Mouse (Mus musculus): ENCODE measurements around the gene Gm20696. TPM values are rescaled to one million over a fixed set of nuclear protein-coding genes. Genes with fewer than 3 reads are reported as not detected.

The Gm20696 gene
- polyA plus RNA-seq, 1 experiment from 2014 or later = 3.2 TPM

GRCm38 (mm10) chr6:99319415-99320405, 346.9 kb downstream of the Gm20696 start:
- peaks cover 51% of the 10 kb centered on the region for H3K27me3 ChIP-seq (ENCODE audit: low read depth, poor library complexity, severe bottlenecking)
- no peaks in the 10 kb centered on the region for H3K36me3 ChIP-seq
- WGBS = 83% methylated on average over 19 of the region's 19 CpGs
- no peak overlapping the region for H3K4me3 ChIP-seq
- DNase-seq (ENCODE audit: low spot score) = no peak
- H3K27ac ChIP-seq = no peak overlapping the region
- H3K9me3 ChIP-seq (replicated peaks) = no peaks in the 10 kb centered on the region
- peaks cover 32% of the 10 kb centered on the region for H3K4me1 ChIP-seq

DNA sequence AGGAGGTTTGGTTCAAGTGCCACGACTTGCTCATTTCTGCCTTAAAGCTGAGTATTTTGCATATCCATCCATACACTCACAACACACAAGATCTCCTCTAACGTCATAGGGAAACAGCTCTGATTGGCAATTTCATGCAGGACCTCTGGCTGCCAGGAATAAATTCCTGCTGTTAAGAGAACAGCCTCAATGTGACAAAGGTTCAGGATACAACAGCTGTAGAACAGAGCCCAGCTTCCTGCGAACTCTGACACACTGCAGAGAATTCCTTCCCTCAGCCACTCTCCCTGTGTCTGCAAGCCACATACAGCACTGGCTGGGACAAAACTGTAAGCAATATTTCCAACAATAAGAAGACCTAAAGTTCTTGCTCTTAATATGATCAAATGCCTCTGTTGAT, 351.9 kb downstream of the Gm20696 start:
- DNase-seq (ENCODE audit: low spot score) = no peak
- 63% methylated on average over 3 of the region's 3 CpGs for WGBS
- no peak overlapping the region for H3K27ac ChIP-seq
- H3K4me3 ChIP-seq = no peak overlapping the region
- H3K27me3 ChIP-seq (ENCODE audit: low read depth, poor library complexity, severe bottlenecking) = peaks cover 19% of the 10 kb centered on the region
- H3K9me3 ChIP-seq (replicated peaks) = no peaks in the 10 kb centered on the region
- H3K36me3 ChIP-seq = no peaks in the 10 kb centered on the region
- peaks cover 42% of the 10 kb centered on the region for H3K4me1 ChIP-seq

DNA sequence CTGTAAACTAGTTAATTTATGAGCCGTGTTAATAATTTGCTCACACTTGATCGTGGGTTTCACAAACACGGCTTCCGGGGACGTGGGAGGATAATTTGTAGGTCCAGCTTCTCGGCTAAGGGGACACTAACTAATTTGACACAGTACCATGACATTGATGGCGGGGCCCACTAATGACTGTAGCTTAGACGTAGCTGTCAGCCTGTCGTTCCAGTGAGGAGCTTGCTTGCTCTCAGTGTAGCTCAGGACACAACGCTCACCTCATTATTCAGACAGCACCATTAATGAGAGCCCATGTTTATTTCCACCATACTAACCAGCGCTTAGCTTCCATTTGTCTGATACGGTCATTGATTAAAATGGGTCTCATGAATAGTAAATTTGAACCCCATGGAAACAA, 356.1 kb downstream of the Gm20696 start:
- Histone ChIP-seq H3K36me3 (no peaks in the 10 kb centered on the region), H3K4me3 (no peak overlapping the region), H3K9me3 (replicated peaks) (no peaks in the 10 kb centered on the region), H3K27ac (no peak overlapping the region), H3K4me1 (peaks cover 32% of the 10 kb centered on the region), H3K27me3 (ENCODE audit: low read depth, poor library complexity, severe bottlenecking) (peaks cover 12% of the 10 kb centered on the region; the same call in 1 of the 2 replicates)
- no peak for DNase-seq (ENCODE audit: low spot score)
- WGBS = 74% methylated on average over 12 of the region's 12 CpGs

DNA sequence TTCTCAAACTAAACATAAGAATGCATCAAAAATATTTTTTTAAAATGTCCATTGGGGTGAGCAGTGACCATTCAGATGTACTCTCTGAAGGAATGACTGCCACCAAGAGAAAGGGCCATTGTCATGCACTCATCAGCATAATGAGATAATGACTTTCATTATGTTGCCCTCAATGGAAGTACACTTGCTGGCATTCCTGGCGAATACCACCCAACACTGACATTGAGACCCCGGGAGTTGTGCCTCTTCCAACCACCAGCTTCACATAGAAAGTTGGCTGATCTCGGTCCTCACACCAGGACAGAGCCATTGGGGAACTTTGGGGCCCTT, 356.5 kb downstream of the Gm20696 start:
- H3K27ac ChIP-seq = no peak overlapping the region
- WGBS = 82% methylated on average over 3 of the region's 3 CpGs
- H3K27me3 ChIP-seq (ENCODE audit: low read depth, poor library complexity, severe bottlenecking) = peaks cover 12% of the 10 kb centered on the region; the same call in 1 of the 2 replicates
- no peaks in the 10 kb centered on the region for H3K9me3 ChIP-seq (replicated peaks)
- DNase-seq (ENCODE audit: low spot score) = no peak
- no peaks in the 10 kb centered on the region for H3K36me3 ChIP-seq
- peaks cover 32% of the 10 kb centered on the region for H3K4me1 ChIP-seq
- no peak overlapping the region for H3K4me3 ChIP-seq

DNA sequence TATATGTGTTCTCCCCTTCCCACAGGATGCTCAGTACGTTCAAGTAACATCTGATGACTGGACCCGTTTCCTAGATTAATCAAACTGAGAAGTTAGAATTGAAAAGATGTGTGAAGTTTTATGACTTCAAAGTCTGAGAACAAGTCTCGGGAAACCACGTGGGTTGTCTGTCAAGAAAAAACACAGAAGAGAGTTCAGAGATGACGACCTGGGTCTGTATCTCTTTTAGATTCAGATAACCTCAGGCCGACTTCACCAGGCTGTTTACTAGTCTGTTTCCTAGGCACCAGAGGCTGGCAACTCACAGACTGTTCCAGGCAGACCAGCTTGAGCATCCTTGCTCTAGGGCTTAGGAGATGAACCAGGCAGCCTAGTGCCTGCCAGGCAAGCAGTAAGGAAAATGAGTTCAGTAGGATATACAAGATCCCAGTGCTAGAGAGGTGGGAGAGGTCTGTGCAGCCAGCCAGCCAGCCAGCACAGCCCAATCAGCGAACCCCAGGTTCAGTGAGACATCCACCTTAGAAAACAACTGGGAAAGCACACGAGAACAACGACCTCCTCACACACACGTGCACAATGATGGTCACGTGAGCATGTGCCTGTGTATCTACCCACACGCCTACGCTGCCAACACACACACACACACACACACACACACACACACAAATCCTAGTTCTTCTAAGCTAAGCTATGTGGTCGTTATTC, 357.0 kb downstream of the Gm20696 start:
- H3K27me3 ChIP-seq (ENCODE audit: low read depth, poor library complexity, severe bottlenecking) = peaks cover 12% of the 10 kb centered on the region; the same call in 1 of the 2 replicates
- WGBS = 85% methylated on average over 14 of the region's 14 CpGs
- no peak for DNase-seq (ENCODE audit: low spot score)
- H3K4me1 ChIP-seq = peaks cover 28% of the 10 kb centered on the region
- H3K36me3 ChIP-seq = no peaks in the 10 kb centered on the region
- H3K9me3 ChIP-seq (replicated peaks) = no peaks in the 10 kb centered on the region
- H3K27ac ChIP-seq = no peak overlapping the region
- H3K4me3 ChIP-seq = no peak overlapping the region

DNA sequence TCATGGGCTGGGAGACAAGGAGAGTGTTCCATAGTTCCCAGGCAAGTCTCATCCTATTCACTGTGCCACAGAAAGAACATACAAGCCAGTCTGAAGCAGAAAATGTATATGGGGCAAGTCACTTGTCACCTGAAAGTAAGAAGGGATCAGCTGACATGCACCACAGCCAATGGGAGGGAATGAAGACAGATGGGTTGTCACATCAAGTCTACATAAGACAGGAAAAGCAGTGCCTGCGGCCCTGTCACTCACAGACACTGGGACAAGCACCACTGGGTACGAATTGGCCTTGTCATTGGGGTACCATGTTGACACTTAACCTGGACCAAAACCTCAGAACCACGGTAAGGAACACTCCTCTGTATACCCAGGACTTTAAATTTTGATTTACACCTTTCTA, 360.8 kb downstream of the Gm20696 start:
- H3K4me3 ChIP-seq = no peak overlapping the region
- DNase-seq (ENCODE audit: low spot score) = no peak
- no peaks in the 10 kb centered on the region for H3K36me3 ChIP-seq
- WGBS = 88% methylated on average over 3 of the region's 3 CpGs
- peaks cover 29% of the 10 kb centered on the region; the same call in 1 of the 2 replicates for H3K4me1 ChIP-seq
- no peaks in the 10 kb centered on the region for H3K9me3 ChIP-seq (replicated peaks)
- H3K27me3 ChIP-seq (ENCODE audit: low read depth, poor library complexity, severe bottlenecking) = peaks cover 12% of the 10 kb centered on the region
- no peak overlapping the region for H3K27ac ChIP-seq

DNA sequence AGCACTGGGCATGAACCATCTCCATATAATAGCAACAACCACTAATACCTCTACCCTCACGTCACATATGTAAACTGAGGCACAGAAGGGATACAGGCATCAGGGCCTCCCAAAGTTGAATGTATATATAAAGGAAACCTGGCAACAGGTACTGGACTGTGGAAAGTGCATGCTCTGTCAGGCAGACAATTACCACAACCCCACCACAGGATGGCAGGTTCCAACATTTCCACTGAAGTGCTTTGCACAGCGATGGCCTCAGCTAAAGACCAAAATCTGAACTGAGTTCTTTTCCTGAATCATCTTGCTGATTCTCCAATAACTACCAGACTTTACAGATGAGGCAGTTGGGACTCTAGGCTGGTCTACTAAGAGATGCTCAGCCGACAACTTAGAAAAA, 361.4 kb downstream of the Gm20696 start:
- no peak overlapping the region for H3K4me3 ChIP-seq
- peaks cover 12% of the 10 kb centered on the region for H3K27me3 ChIP-seq (ENCODE audit: low read depth, poor library complexity, severe bottlenecking)
- no peak for DNase-seq (ENCODE audit: low spot score)
- no peaks in the 10 kb centered on the region for H3K9me3 ChIP-seq (replicated peaks)
- H3K4me1 ChIP-seq = peaks cover 24% of the 10 kb centered on the region; the same call in 1 of the 2 replicates
- H3K27ac ChIP-seq = no peak overlapping the region
- H3K36me3 ChIP-seq = no peaks in the 10 kb centered on the region
- WGBS = 94% methylated on average over 3 of the region's 3 CpGs

- Histone ChIP-seq H3K36me3 (no peaks in the 10 kb centered on the region), H3K9me3 (replicated peaks) (no peaks in the 10 kb centered on the region), H3K4me3 (no peak overlapping the region), H3K27me3 (ENCODE audit: low read depth, poor library complexity, severe bottlenecking) (no peaks in the 10 kb centered on the region; the same call in 1 of the 2 replicates), H3K4me1 (peaks cover 12% of the 10 kb centered on the region; the same call in 1 of the 2 replicates), H3K27ac (no peak overlapping the region)
- WGBS = 90% methylated on average over 6 of the region's 6 CpGs
- no peak for DNase-seq (ENCODE audit: low spot score)
Observed at GRCm38 (mm10) chr6:99302662-99303435, 363.7 kb downstream of the Gm20696 start.

GRCm38 (mm10) chr6:99301923-99302322, 364.7 kb downstream of the Gm20696 start:
- Histone ChIP-seq H3K9me3 (replicated peaks) (no peaks in the 10 kb centered on the region), H3K4me3 (no peak overlapping the region), H3K36me3 (no peaks in the 10 kb centered on the region), H3K4me1 (peaks cover 11% of the 10 kb centered on the region; the same call in 1 of the 2 replicates), H3K27me3 (ENCODE audit: low read depth, poor library complexity, severe bottlenecking) (no peaks in the 10 kb centered on the region; the same call in 1 of the 2 replicates), H3K27ac (no peak overlapping the region)
- WGBS = 86% methylated on average over 8 of the region's 8 CpGs
- DNase-seq (ENCODE audit: low spot score) = no peak

- H3K36me3 ChIP-seq = no peaks in the 10 kb centered on the region
- H3K4me1 ChIP-seq = peaks cover 11% of the 10 kb centered on the region; the same call in 1 of the 2 replicates
- 93% methylated on average over 6 of the region's 6 CpGs for WGBS
- DNase-seq (ENCODE audit: low spot score) = no peak
- H3K4me3 ChIP-seq = no peak overlapping the region
- H3K27me3 ChIP-seq (ENCODE audit: low read depth, poor library complexity, severe bottlenecking) = no peaks in the 10 kb centered on the region; the same call in 1 of the 2 replicates
- no peaks in the 10 kb centered on the region for H3K9me3 ChIP-seq (replicated peaks)
- no peak overlapping the region for H3K27ac ChIP-seq
Observed at GRCm38 (mm10) chr6:99300235-99300634, 366.4 kb downstream of the Gm20696 start.

DNA sequence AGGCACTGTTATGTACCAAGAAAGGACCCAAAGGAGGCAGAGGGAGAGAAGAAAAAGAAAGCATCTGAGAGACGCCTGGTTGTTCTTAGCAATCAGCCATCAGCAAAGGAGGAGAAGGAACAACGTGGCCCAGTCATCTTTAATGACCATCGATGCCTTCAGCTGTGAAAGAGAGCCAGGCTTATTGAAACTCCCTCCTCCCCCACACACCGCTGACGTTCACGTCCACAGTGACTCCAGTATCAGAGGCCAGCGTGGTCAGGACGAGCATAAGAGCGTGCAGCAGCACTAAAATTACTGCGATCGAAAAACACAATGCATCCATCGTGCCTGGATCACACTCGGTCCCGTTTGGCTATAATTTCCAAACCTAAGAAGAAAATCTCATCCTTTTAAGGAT, 367.4 kb downstream of the Gm20696 start:
- Histone ChIP-seq H3K27ac (no peak overlapping the region), H3K9me3 (replicated peaks) (no peaks in the 10 kb centered on the region), H3K4me3 (no peak overlapping the region), H3K4me1 (peaks cover 11% of the 10 kb centered on the region; the same call in 1 of the 2 replicates), H3K27me3 (ENCODE audit: low read depth, poor library complexity, severe bottlenecking) (no peaks in the 10 kb centered on the region; the same call in 1 of the 2 replicates), H3K36me3 (no peaks in the 10 kb centered on the region)
- no peak for DNase-seq (ENCODE audit: low spot score)
- WGBS = 85% methylated on average over 14 of the region's 14 CpGs

DNA sequence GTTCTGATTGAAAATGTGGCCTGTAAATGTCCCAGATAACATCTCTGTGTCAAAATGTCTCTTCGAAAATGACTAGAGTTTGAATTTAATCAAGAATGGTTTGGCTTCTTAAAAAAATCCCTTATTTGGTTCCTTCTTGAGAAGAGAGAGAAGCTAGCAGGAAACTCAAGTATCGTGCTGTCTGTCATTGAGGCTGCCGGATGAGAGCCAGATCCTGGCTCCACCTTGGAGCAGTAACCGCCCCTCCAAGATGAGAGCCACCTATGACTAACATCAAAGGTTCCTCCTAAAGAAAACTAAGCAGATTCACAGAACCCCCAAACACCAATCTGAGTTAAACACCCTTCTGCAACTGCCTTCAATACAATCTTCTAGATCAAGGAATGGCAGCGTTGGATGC, 369.1 kb downstream of the Gm20696 start:
- no peaks in the 10 kb centered on the region for H3K9me3 ChIP-seq (replicated peaks)
- H3K27me3 ChIP-seq (ENCODE audit: low read depth, poor library complexity, severe bottlenecking) = no peaks in the 10 kb centered on the region; the same call in 1 of the 2 replicates
- H3K27ac ChIP-seq = no peak overlapping the region
- no peaks in the 10 kb centered on the region for H3K36me3 ChIP-seq
- H3K4me3 ChIP-seq = no peak overlapping the region
- H3K4me1 ChIP-seq = peaks cover 11% of the 10 kb centered on the region; the same call in 1 of the 2 replicates
- DNase-seq (ENCODE audit: low spot score) = no peak
- 81% methylated on average over 5 of the region's 5 CpGs for WGBS

All from limb, embryonic 10.5 days (tissue).